Mouse (Mus musculus): Measurements from ENCODE around the gene 6330403K07Rik.

GRCm38 (mm10) chr11:71003611-71004315 is 29.6 kb downstream of the 6330403K07Rik start:
- TF ChIP-seq CTCF (IDR thresholded peaks at IDR 0.05; ENCODE audit: low read depth) (no peak), EP300 (IDR thresholded peaks at IDR 0.05; ENCODE audit: low read depth) (no peak)

All from liver, embryonic 14.5 days (tissue).